Mouse (Mus musculus): ENCODE measurements around the gene Olfr49.

The Olfr49 gene

DNA sequence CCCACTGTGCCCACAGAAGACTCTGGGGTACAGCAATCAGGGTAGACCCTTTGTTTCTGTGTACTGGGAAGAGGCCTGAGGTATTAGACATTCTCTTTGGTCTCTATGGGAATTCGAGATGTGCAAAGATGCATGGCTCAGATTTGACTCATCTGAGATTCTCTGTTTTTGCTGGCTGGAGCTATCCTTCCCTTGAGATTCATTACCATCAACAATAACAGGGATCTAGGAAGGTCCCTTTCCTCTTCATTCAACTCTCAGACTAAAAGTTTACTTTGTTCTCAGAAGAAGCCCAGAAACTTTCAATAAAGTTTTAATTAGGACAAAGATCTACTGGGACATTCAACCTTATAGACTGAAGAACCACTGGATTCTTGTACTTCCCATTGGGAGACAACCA is at the start of gene Olfr49:
Gene Olfr49, minus strand, starts transcription at position 101 of the 400 bp plus-strand sequence.
- no peak for DNase-seq

DNA sequence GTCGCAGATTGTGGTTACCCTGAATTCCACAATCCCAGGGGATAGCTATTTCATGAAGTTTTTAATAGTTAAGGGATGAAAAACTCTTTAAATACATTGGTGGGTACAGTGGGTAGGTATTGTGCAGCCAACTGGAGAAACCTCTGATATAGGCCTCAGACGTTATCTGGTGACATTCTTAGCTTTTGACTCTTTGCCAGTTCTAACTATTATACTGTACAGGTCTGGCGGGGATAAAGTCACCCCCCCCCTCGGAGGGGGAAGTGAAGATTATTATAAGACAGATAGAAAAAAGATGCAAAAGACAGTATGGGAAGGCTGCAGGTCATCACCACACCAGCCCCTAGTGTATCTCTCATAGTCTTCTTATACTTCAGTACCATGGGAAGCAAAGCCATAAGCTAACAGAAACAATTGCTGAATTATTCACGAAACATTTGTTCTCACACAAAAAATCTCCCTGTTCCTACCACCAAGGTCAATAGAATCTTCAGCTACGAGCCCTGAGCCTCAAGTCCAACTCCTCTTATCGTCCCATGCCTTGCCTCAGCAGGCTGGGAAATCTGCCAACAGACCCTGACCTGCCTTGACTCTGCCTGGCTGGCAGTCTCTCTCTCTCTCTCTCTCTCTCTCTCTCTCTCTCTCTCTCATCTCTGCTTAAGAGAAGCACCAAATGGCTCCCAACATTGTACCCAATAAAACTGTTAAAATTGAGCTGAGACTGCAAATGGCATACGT is 48.9 kb upstream of the Olfr49 start:
- DNase-seq = no peak

DNA sequence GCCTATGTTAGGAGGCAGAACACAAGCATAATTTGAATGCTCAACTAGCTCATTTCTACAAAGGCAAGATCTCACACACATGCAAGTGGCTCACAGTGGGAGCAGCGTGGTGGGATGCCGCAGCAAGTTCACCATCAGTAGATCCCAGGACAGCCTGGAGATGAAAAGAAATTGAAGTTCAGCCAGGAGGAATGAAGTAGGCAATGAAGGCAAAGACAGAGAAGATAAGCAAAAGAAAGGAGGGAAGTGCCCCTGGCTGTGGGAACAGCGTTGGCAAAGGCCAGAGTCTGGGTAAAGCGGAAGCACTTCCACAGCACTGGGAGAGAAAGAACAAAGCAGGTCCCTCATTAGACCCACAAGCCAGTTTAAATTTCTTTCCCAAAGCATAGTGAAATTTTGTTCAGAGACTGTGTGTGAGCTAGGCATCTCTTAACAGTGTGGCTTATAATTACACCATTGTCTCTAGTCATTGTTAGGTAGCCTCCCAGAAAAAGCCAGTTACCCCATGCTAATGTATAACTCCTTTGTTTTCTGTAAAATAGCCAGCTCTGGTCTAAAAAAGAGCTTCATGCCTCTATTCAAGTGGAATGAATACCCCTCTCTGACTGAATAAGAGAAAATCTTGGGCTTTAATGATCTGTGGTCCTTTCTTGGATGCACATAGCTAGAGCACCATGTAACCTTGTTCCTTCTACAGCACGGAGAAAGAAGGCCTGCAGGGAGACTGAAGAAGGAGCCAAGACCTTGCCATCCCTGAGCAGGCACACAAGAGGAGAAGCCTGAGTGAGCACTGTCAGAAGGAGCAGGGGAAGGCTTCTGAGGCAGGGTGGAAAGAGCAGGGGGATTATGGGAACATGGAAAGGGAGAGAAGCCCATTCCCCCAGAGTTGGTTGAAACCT is 47.7 kb upstream of the Olfr49 start:
- no peak for DNase-seq

DNA sequence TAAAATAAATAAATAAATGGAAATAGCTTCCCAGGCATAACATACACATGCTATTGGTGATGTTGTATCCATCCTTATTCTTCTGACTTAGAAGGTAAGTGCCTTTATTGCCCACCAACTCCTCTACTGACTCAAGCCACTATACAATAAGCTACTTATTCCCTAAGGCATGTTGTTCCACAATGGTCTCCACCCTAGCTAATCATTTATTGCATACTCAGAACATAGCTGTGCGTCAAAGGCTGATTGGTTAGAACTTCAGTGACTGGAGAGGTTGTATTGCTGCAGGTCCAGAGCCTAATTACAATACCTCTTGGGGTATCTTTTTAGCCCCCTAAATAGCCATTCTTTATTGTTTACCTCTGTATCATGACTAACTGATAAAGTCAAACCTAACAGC is 46.4 kb upstream of the Olfr49 start:
- no peak for DNase-seq

GRCm38 (mm10) chr14:54329201-54329600 is 44.5 kb upstream of the Olfr49 start:
- no peak for DNase-seq

GRCm38 (mm10) chr14:54328548-54328947 is 43.8 kb upstream of the Olfr49 start:
- no peak for DNase-seq

GRCm38 (mm10) chr14:54324486-54324885 is 39.7 kb upstream of the Olfr49 start:
- no peak for DNase-seq

DNA sequence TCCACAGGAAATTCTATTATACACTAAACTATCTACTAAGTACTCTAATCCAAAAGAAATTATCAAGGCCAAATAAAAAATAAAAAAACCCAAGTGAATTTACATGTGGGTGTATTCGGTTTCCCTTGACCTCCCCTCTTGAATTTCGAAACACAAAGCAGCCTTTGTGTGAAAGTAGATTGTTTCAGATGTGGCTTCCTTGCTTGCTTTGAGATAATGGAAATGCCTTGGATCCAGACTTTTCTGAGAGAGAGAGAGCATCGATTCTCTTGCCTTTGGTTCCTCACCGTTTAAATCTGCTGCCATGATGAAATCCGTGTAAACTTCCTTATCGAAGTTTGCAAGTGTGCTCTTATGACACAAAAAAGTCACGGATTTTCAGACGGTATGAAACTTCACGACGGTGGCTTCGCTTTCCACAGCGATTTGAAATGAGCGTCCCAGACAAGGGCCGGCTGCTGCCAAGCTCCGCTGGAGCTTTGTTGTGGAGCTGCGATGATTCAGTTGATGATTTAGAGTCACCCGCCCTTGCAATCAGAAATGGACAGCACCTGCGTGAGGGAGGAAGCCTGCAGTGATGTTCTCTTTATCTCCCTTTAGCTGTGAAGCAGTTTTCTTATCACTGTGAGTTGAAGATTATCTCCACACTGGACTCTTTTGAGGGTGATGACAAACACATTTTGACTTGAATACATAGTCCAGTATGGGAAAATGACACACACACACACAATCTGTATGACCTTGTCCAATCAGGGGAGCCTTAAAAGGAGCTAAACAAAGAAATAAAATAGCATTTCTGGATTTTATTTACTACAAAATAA is 37.0 kb upstream of the Olfr49 start:
- no peak for DNase-seq

- DNase-seq = no peak
Measured at GRCm38 (mm10) chr14:54311763-54312162, 27.0 kb upstream of the Olfr49 start.

DNA sequence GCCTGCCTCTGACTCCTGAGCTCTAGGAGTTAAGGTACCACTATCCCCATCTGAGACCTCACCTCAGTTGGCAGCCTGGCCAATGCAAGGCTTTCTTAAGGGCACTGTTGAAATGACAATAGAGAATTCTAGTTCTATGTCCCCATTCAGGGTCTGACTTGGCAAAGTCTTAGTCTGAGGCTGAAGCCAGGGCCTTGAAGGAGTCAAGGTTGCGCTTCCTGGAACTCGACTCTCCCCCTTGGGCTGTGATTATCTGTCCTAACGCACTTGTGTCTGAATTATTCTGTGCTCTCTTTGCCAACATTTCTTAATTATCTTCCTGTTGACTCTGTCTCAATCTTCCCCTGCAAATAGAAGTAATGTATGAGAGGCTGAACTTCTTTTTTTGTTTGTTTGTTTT is 15.9 kb upstream of the Olfr49 start:
- DNase-seq = no peak

DNA sequence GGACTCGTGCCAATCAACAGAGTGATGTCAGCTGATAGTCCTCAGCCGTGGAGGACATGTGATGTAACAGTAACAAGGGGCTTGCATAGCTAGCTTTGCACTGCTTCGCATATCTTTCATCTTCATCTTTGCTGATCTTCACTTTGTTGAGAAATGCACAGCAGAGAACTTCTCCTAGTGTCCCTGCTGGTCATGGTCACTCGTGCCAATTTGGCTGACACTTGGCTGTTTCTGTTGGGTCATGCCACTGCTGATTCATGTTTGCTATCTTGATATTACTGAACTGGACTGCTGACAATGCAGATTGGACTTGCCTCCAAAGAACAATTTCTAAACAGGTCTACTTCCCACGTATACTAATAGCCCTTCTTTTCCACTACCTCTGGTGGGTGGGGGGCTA is 15.4 kb upstream of the Olfr49 start:
- no peak for DNase-seq

DNA sequence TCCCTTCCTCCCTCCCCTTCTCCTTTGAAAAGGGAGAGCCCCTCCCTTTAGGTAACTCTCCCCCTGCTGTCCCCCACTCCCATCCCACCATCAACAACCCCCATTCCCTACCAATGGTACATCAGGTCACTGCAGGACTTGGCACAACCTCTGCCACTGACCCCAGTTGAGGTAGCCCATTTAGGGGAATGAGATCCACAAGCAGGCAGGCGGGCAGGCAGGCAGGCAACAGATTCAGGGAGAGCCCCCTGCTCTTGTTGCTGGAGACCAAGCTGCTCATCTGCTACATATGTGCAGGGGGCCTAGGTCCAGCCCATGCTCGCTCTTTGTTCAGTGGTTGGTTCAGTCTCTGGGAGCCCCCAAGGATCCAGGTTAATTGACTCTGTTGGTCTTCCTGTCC is 8.3 kb downstream of the Olfr49 start:
- no peak for DNase-seq

DNA sequence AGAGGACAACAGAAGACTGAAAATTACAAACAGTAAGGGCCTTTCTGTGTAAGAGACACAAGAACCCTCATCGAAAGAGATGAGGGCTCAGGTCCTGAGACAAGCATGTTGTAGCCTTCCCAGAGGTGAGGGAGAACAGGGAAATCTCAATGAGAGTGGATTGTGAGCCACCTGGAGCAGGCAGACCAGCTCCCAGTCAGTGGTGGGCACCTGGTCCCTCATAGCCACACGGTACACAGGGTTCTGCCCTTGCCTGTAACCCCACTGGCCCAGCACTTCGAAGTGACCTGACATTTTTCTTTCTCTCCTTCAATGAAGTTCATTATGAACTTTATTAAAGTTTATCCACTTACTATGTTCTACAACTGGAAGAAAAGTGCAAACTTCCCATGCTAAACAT is 12.0 kb downstream of the Olfr49 start:
- DNase-seq = no peak

GRCm38 (mm10) chr14:54271976-54272606 is 12.6 kb downstream of the Olfr49 start:
- no peak for DNase-seq

- DNase-seq = no peak
Measured at GRCm38 (mm10) chr14:54270413-54270812, 14.3 kb downstream of the Olfr49 start.

DNA sequence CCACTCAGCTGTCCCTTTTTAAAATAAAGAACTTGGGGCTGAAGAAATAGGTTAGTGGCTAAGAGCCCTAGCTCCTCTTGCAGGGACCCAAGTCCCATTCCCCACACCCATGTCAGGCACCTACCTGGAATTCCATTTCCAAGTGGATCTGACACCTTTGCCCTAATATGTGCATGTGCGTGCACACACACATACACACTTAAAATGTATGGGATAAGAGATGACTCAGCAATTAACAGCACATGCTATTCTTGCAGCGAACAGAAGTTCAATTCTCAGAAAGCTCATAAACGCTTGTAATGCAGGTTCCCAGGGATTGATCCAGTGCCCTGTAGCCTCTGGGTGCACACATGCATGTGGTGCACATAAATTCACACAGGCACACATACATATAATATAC is 15.2 kb downstream of the Olfr49 start:
- no peak for DNase-seq

DNA sequence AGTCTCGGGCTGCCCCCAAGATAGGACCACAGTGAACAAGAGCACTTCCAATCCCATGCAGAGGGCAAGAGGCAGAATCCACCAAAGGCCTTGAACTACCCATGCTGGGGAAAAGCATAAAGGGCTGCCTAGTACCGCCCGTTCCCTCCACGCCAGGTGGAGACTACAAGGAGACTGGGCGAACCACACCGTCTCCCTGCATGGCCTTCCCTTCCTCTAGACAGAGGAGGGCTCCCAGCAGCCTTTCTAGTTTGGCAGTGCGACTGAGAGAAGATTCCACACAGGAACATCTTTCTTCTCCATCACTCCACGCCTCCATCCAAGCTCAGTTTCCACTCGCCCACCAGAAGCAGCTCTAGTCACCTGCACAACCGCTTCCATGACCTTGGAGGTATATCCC is 16.8 kb downstream of the Olfr49 start:
- DNase-seq = no peak

DNA sequence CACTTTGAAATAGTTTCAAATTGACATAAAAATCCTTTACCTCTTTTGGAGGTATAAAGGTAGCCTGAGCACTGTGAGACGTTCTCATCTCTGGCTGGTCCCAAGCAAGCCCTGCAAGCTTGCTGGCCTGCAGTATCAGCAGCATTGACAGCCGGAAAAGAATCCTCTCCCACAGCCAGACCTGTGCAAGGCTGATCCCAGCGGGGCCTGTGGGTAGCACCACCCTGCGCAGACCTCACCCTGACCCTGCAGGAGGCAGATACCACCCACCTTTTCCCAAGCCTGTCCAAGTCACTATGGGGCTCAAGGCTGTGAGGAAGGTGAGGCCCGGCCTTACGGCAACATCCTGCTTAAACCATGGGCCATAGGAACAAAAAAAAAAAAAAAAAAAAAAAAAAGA is 18.8 kb downstream of the Olfr49 start:
- DNase-seq = no peak

DNA sequence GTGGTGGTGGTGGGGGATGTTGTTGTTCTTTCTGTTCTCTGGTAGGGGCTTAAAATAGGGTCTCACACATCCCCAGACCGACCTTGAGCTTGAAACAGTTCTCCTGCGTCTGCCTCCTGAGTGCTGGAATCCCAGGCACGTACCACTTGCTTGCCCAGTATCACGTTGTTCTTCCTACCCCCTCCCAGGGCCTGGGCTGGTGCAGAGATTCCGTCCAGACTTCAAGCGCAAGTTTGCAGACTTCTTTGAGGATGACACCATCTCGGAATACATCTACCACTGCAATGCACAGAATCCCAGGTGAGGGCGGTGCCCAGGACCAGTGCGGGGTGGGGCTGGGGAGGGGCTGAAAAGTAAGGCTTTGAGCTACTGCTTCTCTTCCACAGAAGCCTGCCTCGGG is 19.6 kb downstream of the Olfr49 start:
- no peak for DNase-seq

DNA sequence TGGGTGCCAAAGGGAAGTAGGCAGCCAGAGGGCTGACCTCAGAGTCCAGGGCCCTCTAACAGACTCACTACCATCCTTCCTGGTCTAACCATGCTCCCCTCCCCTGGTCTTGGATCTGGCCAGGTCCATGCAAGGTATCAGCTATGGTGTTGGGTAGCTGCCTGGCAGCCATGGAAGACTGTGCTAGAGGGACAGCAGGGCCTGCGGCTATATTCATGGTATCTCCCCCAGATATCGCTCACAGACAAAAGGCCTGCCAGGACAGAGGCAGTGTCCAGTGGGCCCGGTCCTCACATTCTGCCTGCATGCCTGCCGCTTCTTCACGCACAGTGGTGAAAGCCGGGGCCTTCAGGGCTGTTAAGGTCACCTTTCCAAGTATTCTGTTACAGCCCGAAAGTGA is 20.5 kb downstream of the Olfr49 start:
- no peak for DNase-seq

DNA sequence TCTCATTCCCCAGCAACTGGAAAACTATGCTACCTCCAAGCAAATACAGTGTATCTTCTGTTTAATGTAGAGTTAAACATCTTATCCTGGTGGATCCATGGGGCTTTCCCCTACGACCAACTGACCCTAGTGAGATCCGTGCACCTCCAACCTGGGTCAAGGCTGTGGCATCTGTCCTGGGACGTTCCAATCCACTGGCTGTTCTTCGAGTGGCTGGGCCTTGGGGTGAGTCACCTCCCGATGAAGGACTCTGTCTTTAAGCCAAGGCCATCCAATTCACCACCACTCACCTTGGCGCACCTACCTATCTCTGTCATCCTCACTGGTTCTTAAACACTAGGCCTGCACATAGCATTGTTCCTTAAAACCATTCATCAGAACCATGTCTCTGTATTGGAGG is 21.6 kb downstream of the Olfr49 start:
- no peak for DNase-seq

DNA sequence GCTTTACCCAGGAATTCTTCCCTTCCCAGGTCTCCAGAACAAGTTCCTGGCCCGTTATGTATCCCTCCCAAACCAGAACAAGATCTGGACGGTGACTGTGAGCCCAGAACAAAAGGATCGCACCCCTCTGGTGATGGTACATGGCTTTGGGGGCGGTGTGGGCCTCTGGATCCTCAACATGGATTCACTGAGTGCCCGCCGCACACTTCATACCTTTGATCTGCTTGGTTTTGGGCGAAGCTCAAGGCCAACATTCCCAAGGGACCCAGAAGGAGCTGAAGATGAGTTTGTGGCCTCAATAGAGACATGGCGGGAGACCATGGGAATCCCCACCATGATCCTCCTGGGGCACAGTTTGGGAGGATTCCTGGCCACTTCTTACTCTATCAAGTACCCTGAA is 22.1 kb downstream of the Olfr49 start:
- DNase-seq = no peak

DNA sequence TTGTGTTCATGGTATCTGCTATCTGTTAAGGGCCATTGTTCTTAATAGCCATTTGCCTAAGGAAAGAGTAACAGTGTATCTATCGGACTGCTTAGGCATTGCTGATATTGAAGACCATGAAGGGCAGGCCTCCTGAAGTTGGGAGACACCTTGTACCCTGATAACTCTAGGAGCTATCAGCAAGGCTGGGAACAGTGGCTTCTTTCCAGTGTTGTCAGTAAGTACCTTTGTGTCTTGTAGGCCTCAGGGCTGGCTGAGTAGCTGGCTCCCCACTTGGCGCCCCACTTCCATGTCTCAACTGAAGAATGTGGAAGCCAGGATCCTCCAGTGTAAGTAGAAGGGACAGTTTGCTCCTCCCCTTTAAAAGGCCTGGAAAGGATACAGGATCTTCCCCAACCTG is 23.4 kb downstream of the Olfr49 start:
- DNase-seq = no peak
